Mouse (Mus musculus): ENCODE measurements around the gene Tlr5. TPM values are rescaled to one million over a fixed set of nuclear protein-coding genes. Genes with fewer than 3 reads are reported as not detected.

Tlr5 gene
- polyA plus RNA-seq (2014; fragmentation: Nextera tagmentation; extraction: Ambion mirVana), result 0.24 and 0.93 TPM in 2 replicates

GRCm38 (mm10) chr1:182954287-182955046 lies at the start of gene Tlr5:
Gene Tlr5, plus strand, starts transcription at chr1:182954788.
- no peaks in the 10 kb centered on the region for H3K27me3 ChIP-seq (ENCODE audit: control insufficient read depth, insufficient read depth, low read length)
- 23% methylated on average over 21 of the region's 21 CpGs for WGBS
- 0 out of 2 replicates have a peak within 1 kb of the TSS, but pooled peaks have one; percentile 21 for H3K9ac ChIP-seq (replicated peaks; ENCODE audit: low read depth, low read length)
- no peaks in the 10 kb centered on the region for H3K9me3 ChIP-seq (ENCODE audit: control insufficient read depth, low read length)
- H3K4me2 ChIP-seq (ENCODE audit: low read depth, low read length), result peak within 1 kb of the TSS; percentile 58
- ATAC-seq (ENCODE audit: low read depth), result peak; percentile 23; the same call in 1 of the 2 replicates
- no peaks in the 10 kb centered on the region for H3K36me3 ChIP-seq (ENCODE audit: control insufficient read depth, insufficient read depth, low read length)
- H3K27ac ChIP-seq (ENCODE audit: low read depth, low read length), result no peak within 1 kb of the TSS
- H3K4me1 ChIP-seq (ENCODE audit: control insufficient read depth, insufficient read depth, low read length), result peaks cover 8% of the 10 kb centered on the region
- peak within 1 kb of the TSS; percentile 26 for H3K4me3 ChIP-seq (ENCODE audit: low read depth, low read length)

GRCm38 (mm10) chr1:182905669-182906068 lies 48.9 kb upstream of the Tlr5 start:
- H3K4me3 ChIP-seq (ENCODE audit: low read depth, low read length), result no peak overlapping the region
- no peaks in the 10 kb centered on the region for H3K27me3 ChIP-seq (ENCODE audit: control insufficient read depth, insufficient read depth, low read length)
- H3K36me3 ChIP-seq (ENCODE audit: control insufficient read depth, insufficient read depth, low read length), result no peaks in the 10 kb centered on the region
- 85% methylated on average over 3 of the region's 3 CpGs for WGBS
- H3K4me2 ChIP-seq (ENCODE audit: low read depth, low read length), result no peak overlapping the region
- H3K4me1 ChIP-seq (ENCODE audit: control insufficient read depth, insufficient read depth, low read length), result peaks cover 11% of the 10 kb centered on the region
- H3K27ac ChIP-seq (ENCODE audit: low read depth, low read length), result no peak overlapping the region
- H3K9ac ChIP-seq (replicated peaks; ENCODE audit: low read depth, low read length), result no peak overlapping the region
- ATAC-seq (ENCODE audit: low read depth), result no peak
- H3K9me3 ChIP-seq (ENCODE audit: control insufficient read depth, low read length), result no peaks in the 10 kb centered on the region

- 21% methylated on average over 14 of the region's 14 CpGs for WGBS
These were observed 46.2 kb upstream of the Tlr5 start for GRCm38 (mm10) chr1:182908050-182909036.

GRCm38 (mm10) chr1:182909066-182909465 lies 45.5 kb upstream of the Tlr5 start:
- Histone ChIP-seq H3K9me3 (ENCODE audit: control insufficient read depth, low read length) (no peaks in the 10 kb centered on the region; the same call in 1 of the 2 replicates), H3K27me3 (ENCODE audit: control insufficient read depth, insufficient read depth, low read length) (no peaks in the 10 kb centered on the region), H3K4me1 (ENCODE audit: control insufficient read depth, insufficient read depth, low read length) (peaks cover 11% of the 10 kb centered on the region), H3K27ac (ENCODE audit: low read depth, low read length) (no peak overlapping the region), H3K36me3 (ENCODE audit: control insufficient read depth, insufficient read depth, low read length) (no peaks in the 10 kb centered on the region), H3K4me3 (ENCODE audit: low read depth, low read length) (no peak overlapping the region), H3K4me2 (ENCODE audit: low read depth, low read length) (no peak overlapping the region), H3K9ac (replicated peaks; ENCODE audit: low read depth, low read length) (no peak overlapping the region)
- no peak for ATAC-seq (ENCODE audit: low read depth)
- WGBS, result 63% methylated on average over 3 of the region's 3 CpGs

More at GRCm38 (mm10) chr1:182908050-182909036, 46.2 kb upstream of the Tlr5 start:
- Histone ChIP-seq H3K27me3 (ENCODE audit: control insufficient read depth, insufficient read depth, low read length) (no peaks in the 10 kb centered on the region), H3K27ac (ENCODE audit: low read depth, low read length) (0 out of 2 replicates have a peak overlapping the region, but pooled peaks have one; percentile 10), H3K9me3 (ENCODE audit: control insufficient read depth, low read length) (no peaks in the 10 kb centered on the region; the same call in 1 of the 2 replicates), H3K4me1 (ENCODE audit: control insufficient read depth, insufficient read depth, low read length) (peaks cover 11% of the 10 kb centered on the region), H3K36me3 (ENCODE audit: control insufficient read depth, insufficient read depth, low read length) (no peaks in the 10 kb centered on the region), H3K4me2 (ENCODE audit: low read depth, low read length) (no peak overlapping the region), H3K9ac (replicated peaks; ENCODE audit: low read depth, low read length) (0 out of 2 replicates have a peak overlapping the region, but pooled peaks have one; percentile 11), H3K4me3 (ENCODE audit: low read depth, low read length) (no peak overlapping the region)
- peak; percentile 84 for ATAC-seq (ENCODE audit: low read depth)

GRCm38 (mm10) chr1:182909596-182909995 lies 45.0 kb upstream of the Tlr5 start:
- Histone ChIP-seq H3K4me3 (ENCODE audit: low read depth, low read length) (no peak overlapping the region), H3K27me3 (ENCODE audit: control insufficient read depth, insufficient read depth, low read length) (no peaks in the 10 kb centered on the region), H3K4me1 (ENCODE audit: control insufficient read depth, insufficient read depth, low read length) (peaks cover 11% of the 10 kb centered on the region), H3K4me2 (ENCODE audit: low read depth, low read length) (no peak overlapping the region), H3K9ac (replicated peaks; ENCODE audit: low read depth, low read length) (no peak overlapping the region), H3K27ac (ENCODE audit: low read depth, low read length) (no peak overlapping the region), H3K36me3 (ENCODE audit: control insufficient read depth, insufficient read depth, low read length) (no peaks in the 10 kb centered on the region), H3K9me3 (ENCODE audit: control insufficient read depth, low read length) (no peaks in the 10 kb centered on the region; the same call in 1 of the 2 replicates)
- 81% methylated on average over 5 of the region's 5 CpGs for WGBS
- ATAC-seq (ENCODE audit: low read depth), result no peak

GRCm38 (mm10) chr1:182912591-182912990 lies 42.0 kb upstream of the Tlr5 start:
- ATAC-seq (ENCODE audit: low read depth), result no peak
- H3K4me2 ChIP-seq (ENCODE audit: low read depth, low read length), result no peak overlapping the region
- H3K9me3 ChIP-seq (ENCODE audit: control insufficient read depth, low read length), result no peaks in the 10 kb centered on the region; the same call in 1 of the 2 replicates
- H3K36me3 ChIP-seq (ENCODE audit: control insufficient read depth, insufficient read depth, low read length), result no peaks in the 10 kb centered on the region
- WGBS, result 38% methylated on average over 2 of the region's 2 CpGs
- H3K27me3 ChIP-seq (ENCODE audit: control insufficient read depth, insufficient read depth, low read length), result no peaks in the 10 kb centered on the region
- no peak overlapping the region for H3K9ac ChIP-seq (replicated peaks; ENCODE audit: low read depth, low read length)
- no peak overlapping the region for H3K4me3 ChIP-seq (ENCODE audit: low read depth, low read length)
- peaks cover 11% of the 10 kb centered on the region for H3K4me1 ChIP-seq (ENCODE audit: control insufficient read depth, insufficient read depth, low read length)
- H3K27ac ChIP-seq (ENCODE audit: low read depth, low read length), result no peak overlapping the region

- WGBS, result 78% methylated on average over 4 of the region's 4 CpGs
- no peak overlapping the region for H3K4me3 ChIP-seq (ENCODE audit: low read depth, low read length)
These were observed 40.3 kb upstream of the Tlr5 start for GRCm38 (mm10) chr1:182914121-182914908.

GRCm38 (mm10) chr1:182916166-182916565 lies 38.4 kb upstream of the Tlr5 start:
- H3K36me3 ChIP-seq (ENCODE audit: control insufficient read depth, insufficient read depth, low read length), result no peaks in the 10 kb centered on the region
- peaks cover 8% of the 10 kb centered on the region; the same call in 1 of the 2 replicates for H3K4me1 ChIP-seq (ENCODE audit: control insufficient read depth, insufficient read depth, low read length)
- no peak overlapping the region for H3K9ac ChIP-seq (replicated peaks; ENCODE audit: low read depth, low read length)
- WGBS, result 98% methylated on average over 5 of the region's 5 CpGs
- H3K9me3 ChIP-seq (ENCODE audit: control insufficient read depth, low read length), result no peaks in the 10 kb centered on the region; the same call in 1 of the 2 replicates
- H3K27me3 ChIP-seq (ENCODE audit: control insufficient read depth, insufficient read depth, low read length), result no peaks in the 10 kb centered on the region
- H3K4me2 ChIP-seq (ENCODE audit: low read depth, low read length), result no peak overlapping the region
- H3K27ac ChIP-seq (ENCODE audit: low read depth, low read length), result no peak overlapping the region
- H3K4me3 ChIP-seq (ENCODE audit: low read depth, low read length), result no peak overlapping the region
- no peak for ATAC-seq (ENCODE audit: low read depth)

More at GRCm38 (mm10) chr1:182914121-182914908, 40.3 kb upstream of the Tlr5 start:
- Histone ChIP-seq H3K9me3 (ENCODE audit: control insufficient read depth, low read length) (no peaks in the 10 kb centered on the region; the same call in 1 of the 2 replicates), H3K4me2 (ENCODE audit: low read depth, low read length) (no peak overlapping the region), H3K9ac (replicated peaks; ENCODE audit: low read depth, low read length) (no peak overlapping the region), H3K4me1 (ENCODE audit: control insufficient read depth, insufficient read depth, low read length) (peaks cover 8% of the 10 kb centered on the region; the same call in 1 of the 2 replicates), H3K27me3 (ENCODE audit: control insufficient read depth, insufficient read depth, low read length) (no peaks in the 10 kb centered on the region), H3K36me3 (ENCODE audit: control insufficient read depth, insufficient read depth, low read length) (no peaks in the 10 kb centered on the region), H3K27ac (ENCODE audit: low read depth, low read length) (no peak overlapping the region)
- ATAC-seq (ENCODE audit: low read depth), result no peak

All from neural tube, embryonic 14.5 days (tissue).